Mouse (Mus musculus) testis, adult 2 months (tissue): Measurements from ENCODE around the gene Kcnj4. TPM values are rescaled to one million over a fixed set of nuclear protein-coding genes. Genes with fewer than 3 reads are reported as not detected.
"Not testable (repeated sequence)": the region's sequence is repeated elsewhere in the genome, so short reads cannot be mapped to it uniquely, and the experiment has no call there.

Source experiments
- H3K27ac ChIP-seq: fragments of 200-500 bp; 2 replicates; pipeline ENCODE4 v1.5.1; 2012; ENCODE audit warnings: low read depth, low read length; ENCODE audit not compliant: control insufficient read depth, insufficient read depth
- H3K27me3 ChIP-seq: fragments of 200-500 bp; 2 replicates; pipeline ENCODE4 v1.6.1; 2012; ENCODE audit warnings: mild to moderate bottlenecking, low read length, moderate library complexity; ENCODE audit not compliant: control insufficient read depth, insufficient read depth
- H3K36me3 ChIP-seq: fragments of 200-500 bp; 2 replicates; pipeline ENCODE4 v1.6.1; 2012; ENCODE audit warnings: mild to moderate bottlenecking, low read length; ENCODE audit not compliant: control insufficient read depth, insufficient read depth
- H3K4me1 ChIP-seq: fragments of 200-500 bp; 2 replicates; pipeline ENCODE4 v1.6.1; 2012; ENCODE audit warnings: low read length; ENCODE audit not compliant: control insufficient read depth, insufficient read depth
- H3K4me3 ChIP-seq: fragments of 200-500 bp; 2 replicates; pipeline ENCODE4 v1.5.1; 2012; ENCODE audit warnings: low read depth, mild to moderate bottlenecking, low read length, moderate library complexity, mixed read lengths; ENCODE audit not compliant: control insufficient read depth
- CTCF ChIP-seq: fragments of 200-500 bp; IDR thresholded peaks from 2 replicates; pipeline ENCODE4 v1.5.1; 2012; ENCODE audit warnings: low read depth, mild to moderate bottlenecking, inconsistent platforms, low read length, moderate library complexity; ENCODE audit not compliant: control insufficient read depth, insufficient read depth, insufficient replicate concordance
- POLR2A ChIP-seq: fragments of 200-500 bp; IDR thresholded peaks from 2 replicates; pipeline ENCODE4 v1.6.1; 2012; ENCODE audit warnings: low read depth, mild to moderate bottlenecking, inconsistent platforms, low read length, moderate library complexity; ENCODE audit not compliant: control insufficient read depth
- polyA plus RNA-seq: library from polyadenylated mRNA; depleted of rRNA; stranded (reverse); fragments of >200 nt; gene quantifications from 2 replicates; pipeline ENCODE4 v1.2.3, GENCODE M21; 2012

The Kcnj4 gene
- polyA plus RNA-seq, 1 experiment, result 0.58 TPM

GRCm38 (mm10) chr15:79470583-79470982, 34.5 kb downstream of the Kcnj4 start:
- Histone ChIP-seq H3K27ac (no peak overlapping the region), H3K4me1 (peaks cover 9% of the 10 kb centered on the region), H3K36me3 (no peaks in the 10 kb centered on the region), H3K27me3 (no peaks in the 10 kb centered on the region), H3K4me3 (peak overlapping the region; percentile 31)
- TF ChIP-seq POLR2A (no peak), CTCF (no peak)

GRCm38 (mm10) chr15:79469577-79469976, 35.5 kb downstream of the Kcnj4 start:
- H3K36me3 ChIP-seq, result no peaks in the 10 kb centered on the region
- no peak overlapping the region for H3K27ac ChIP-seq
- no peaks in the 10 kb centered on the region for H3K27me3 ChIP-seq
- peaks cover 9% of the 10 kb centered on the region for H3K4me1 ChIP-seq
- no peak overlapping the region for H3K4me3 ChIP-seq
- TF ChIP-seq CTCF, result no peak
- TF ChIP-seq POLR2A, result no peak

- H3K4me3 ChIP-seq, result peak overlapping the region; percentile 48
- no peaks in the 10 kb centered on the region for H3K36me3 ChIP-seq
- H3K27me3 ChIP-seq, result no peaks in the 10 kb centered on the region
- peak; percentile 98 for TF ChIP-seq CTCF
- no peak for TF ChIP-seq POLR2A
- no peak overlapping the region for H3K27ac ChIP-seq
- peaks cover 9% of the 10 kb centered on the region for H3K4me1 ChIP-seq
Measured at GRCm38 (mm10) chr15:79466601-79467286, 38.3 kb downstream of the Kcnj4 start.

- peaks cover 9% of the 10 kb centered on the region for H3K4me1 ChIP-seq
- H3K27me3 ChIP-seq, result no peaks in the 10 kb centered on the region
- H3K36me3 ChIP-seq, result no peaks in the 10 kb centered on the region
- TF ChIP-seq CTCF (no peak), POLR2A (no peak)
- no peak overlapping the region for H3K27ac ChIP-seq
- no peak overlapping the region for H3K4me3 ChIP-seq
Measured at GRCm38 (mm10) chr15:79456546-79456945, 48.5 kb downstream of the Kcnj4 start.

GRCm38 (mm10) chr15:79456104-79456503, 48.9 kb downstream of the Kcnj4 start:
- H3K4me1 ChIP-seq, H3K4me3 ChIP-seq, H3K27ac ChIP-seq, H3K27me3 ChIP-seq, H3K36me3 ChIP-seq: not testable (repeated sequence)

- Histone ChIP-seq H3K4me1 (peaks cover 9% of the 10 kb centered on the region), H3K36me3 (no peaks in the 10 kb centered on the region), H3K27me3 (no peaks in the 10 kb centered on the region), H3K4me3 (peak within 1 kb of the TSS; percentile 55), H3K27ac (no peak within 1 kb of the TSS)
- TF ChIP-seq CTCF (no peak), POLR2A (no peak)
Measured at GRCm38 (mm10) chr15:79455106-79455810, 49.8 kb downstream of the Kcnj4 start, which contains the start of gene Csnk1e. Gene Csnk1e, minus strand, starts transcription at chr15:79455566.

GRCm38 (mm10) chr15:79453831-79454230, 51.2 kb downstream of the Kcnj4 start:
- Histone ChIP-seq H3K36me3 (no peaks in the 10 kb centered on the region), H3K4me3 (no peak overlapping the region), H3K4me1 (peaks cover 9% of the 10 kb centered on the region), H3K27ac (no peak overlapping the region), H3K27me3 (no peaks in the 10 kb centered on the region)
- no peak for TF ChIP-seq CTCF
